Mouse (Mus musculus): ENCODE measurements around the gene Cetn4.

Gene Cetn4

DNA sequence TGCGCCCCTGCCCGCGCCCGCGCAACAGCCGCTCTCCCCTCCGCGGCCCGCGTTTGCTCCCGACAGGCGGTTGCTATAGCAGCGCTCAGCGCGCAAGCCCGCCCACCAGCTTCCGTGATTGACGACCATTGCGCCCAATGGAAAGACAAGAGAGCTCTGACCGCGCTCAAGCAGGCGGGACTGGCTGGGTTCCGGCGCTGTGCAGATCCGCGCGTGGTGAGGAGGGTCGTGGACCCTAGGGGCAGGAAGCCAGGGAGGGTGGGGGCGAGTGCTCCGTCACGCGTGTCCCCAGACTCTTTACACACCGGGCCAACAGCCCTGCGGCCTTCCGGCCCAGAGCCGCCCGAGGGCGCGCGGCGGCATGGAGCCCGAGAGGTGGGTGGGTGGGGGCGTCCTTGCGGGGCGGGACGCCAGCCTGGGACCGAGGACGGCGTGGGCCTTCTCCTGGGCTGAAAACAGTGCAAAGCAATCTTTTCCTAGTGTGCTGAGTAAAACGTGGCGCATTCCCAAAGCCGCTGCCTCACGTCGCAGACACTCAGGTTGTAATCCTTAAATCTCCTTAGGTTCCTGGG is at the start of gene Cetn4, which contains the start of gene Bbs12:
Cetn4 (minus strand) TSS at position 339 of the 572 bp plus-strand sequence.
Bbs12 (plus strand) TSS at position 185 of the 572 bp plus-strand sequence.
- peak; percentile 97 for DNase-seq (ENCODE audit: low spot score)

DNA sequence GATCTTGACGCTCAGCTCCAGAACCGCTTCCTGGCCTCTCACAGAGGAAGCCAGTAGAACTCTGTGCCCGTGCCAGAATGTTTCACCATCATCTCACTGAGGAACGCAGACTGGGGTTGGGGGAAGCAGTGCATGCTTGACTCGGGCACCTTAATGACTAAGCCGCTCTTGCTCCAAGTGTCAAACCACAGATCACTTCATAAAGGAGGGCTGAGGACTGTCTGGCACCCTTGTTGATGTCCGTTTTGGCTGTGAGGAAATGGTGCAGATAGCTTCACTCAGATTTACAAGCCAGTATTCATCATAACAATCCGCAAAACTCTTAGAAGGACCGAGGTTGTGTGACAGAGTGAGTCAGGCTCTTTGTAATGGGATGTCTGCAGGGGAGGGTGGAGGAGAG is 48.2 kb upstream of the Cetn4 start:
- DNase-seq (ENCODE audit: low spot score) = no peak

DNA sequence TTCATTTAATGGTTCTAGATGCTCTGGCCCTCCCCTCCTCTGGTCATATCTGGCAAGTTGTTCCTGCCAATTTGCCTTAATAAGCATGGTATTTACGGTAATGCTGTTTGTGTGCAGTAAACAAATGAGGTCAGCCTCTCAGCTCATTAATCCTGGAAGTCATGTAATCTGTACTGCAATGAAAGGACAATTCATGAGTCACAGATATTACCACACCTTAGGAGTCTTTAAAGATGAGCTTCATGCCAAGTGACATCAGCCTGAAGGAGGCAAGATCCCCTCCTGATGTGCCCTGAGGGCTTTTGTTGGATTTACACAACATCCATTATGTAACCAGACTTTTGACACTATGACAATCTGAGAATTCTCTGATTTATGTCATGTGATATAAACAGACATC is 42.2 kb upstream of the Cetn4 start:
- DNase-seq (ENCODE audit: low spot score) = no peak

DNA sequence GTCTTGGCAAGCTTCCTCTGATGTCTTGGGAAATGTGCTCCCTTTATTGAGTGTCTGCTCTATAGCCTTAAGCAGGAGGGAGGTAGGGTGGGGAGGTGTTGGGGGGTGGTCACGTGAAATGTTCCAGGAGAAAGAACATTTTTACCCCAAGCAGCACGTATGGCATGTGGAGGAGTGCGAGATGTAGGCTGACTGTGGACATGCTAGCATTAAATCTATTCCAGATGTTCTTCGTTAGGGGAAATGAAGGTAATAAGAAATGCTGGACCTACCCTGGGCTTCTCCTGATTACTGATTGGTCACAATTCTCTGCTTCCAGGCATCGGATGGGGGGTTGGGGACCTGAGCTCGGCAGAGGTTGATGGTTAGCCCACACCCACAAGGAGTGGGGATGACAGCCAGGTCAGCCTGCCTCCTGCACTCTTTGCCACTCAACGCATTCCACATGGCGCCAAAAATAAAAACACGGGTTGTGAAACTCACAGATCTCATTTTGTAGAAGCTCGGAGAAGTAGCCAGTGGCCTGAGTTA is 41.5 kb upstream of the Cetn4 start:
- DNase-seq (ENCODE audit: low spot score) = no peak

DNA sequence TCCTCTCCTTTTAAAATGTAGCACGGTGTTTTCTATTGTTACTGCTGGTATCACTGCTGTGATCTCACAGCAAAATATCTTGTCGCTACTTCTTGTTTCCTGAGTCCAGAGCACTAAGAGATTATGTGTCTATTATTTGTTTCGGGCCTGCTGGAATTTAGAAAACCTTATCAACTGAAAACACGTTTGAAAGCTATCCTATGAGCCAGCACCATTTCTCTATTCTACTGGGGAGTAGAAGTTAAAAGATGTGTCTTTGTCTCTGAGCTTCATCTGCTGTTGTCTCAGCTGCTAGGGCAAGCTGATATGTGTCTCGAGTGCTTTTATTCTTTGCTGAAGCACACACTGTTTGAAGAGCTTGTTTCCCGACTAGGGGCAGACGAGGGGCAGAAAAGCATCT is 37.9 kb upstream of the Cetn4 start:
- no peak for DNase-seq (ENCODE audit: low spot score)

DNA sequence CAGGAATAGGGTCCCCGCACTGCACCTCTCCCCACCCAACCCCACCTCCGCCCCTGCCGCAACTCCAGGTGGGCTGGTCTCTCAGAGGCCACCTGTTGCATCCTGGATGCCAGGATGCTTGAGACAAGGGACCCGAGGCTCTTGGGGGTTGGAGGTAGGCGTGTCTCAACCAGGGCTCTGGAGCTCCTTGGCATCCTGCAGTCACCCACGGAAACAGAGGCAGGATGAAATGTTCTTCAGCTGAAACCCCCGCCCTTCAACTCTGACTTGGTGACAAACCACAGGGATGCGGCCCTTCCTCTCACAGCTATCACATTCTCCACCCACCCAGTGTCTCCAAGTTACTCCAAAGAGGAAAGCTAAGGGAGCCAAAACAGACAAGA is 36.6 kb upstream of the Cetn4 start:
- no peak for DNase-seq (ENCODE audit: low spot score)

DNA sequence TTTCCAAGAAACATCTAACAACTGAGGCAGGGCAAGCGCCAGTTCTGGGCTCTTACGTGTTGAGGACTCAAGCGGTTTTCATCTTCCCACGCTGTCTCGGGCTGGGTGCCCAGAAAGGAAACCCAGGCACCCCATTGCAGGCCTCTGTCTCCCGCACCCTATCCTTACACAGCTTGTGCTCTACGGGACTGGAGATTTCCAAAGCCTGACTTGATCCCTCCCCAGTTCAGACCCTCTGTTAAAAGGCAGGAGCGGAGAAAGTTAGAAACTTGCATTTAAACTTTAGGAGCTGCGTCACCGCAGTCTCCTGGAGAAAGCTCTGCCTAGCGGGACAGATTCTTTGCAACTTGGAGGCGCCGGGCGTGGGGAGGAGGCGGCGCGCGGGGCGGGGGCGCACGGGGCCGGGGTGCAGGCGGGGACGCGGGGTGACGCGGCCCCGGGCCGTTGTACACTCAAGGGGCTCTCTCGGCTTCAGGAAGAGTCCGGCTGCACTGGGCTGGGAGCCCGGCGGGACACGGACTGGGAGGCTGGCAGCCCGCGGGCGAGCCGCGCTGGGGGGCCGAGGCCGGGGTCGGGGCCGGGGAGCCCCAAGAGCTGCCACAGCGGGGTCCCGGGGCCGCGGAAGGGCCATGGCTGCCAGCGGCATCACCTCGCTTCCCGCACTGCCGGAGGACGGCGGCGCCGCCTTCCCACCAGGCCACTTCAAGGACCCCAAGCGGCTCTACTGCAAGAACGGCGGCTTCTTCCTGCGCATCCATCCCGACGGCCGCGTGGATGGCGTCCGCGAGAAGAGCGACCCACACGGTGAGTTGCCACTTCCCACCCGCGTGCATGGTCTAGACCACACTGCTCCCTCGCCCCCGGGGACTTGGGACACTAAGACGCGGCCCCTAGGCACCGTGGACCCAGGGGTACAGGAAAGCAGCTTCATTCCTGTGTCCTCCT is 36.0 kb upstream of the Cetn4 start, which contains the start of gene Fgf2:
Fgf2 (plus strand) TSS at position 126 of the 945 bp plus-strand sequence.
- DNase-seq (ENCODE audit: low spot score) = peak; percentile 39

DNA sequence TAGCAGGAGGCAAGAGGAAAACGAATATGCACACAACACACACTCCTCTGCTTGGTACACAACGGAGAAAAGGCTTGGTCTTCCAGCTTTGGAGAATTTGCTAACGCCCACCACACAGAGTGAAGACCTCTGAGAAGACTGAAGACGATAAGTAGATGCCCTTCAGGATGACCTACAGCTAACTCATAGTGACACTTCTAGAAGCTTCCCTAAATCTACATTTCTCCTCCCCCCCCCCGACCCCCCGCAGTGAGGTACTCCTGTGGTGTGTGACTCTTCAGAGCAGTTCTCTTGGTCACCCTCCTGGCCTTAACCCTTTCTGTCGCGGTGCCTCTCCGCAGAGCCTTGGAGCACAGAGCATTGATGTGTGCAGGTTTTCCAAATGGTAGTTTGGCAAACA is 35.2 kb upstream of the Cetn4 start:
- no peak for DNase-seq (ENCODE audit: low spot score)

DNA sequence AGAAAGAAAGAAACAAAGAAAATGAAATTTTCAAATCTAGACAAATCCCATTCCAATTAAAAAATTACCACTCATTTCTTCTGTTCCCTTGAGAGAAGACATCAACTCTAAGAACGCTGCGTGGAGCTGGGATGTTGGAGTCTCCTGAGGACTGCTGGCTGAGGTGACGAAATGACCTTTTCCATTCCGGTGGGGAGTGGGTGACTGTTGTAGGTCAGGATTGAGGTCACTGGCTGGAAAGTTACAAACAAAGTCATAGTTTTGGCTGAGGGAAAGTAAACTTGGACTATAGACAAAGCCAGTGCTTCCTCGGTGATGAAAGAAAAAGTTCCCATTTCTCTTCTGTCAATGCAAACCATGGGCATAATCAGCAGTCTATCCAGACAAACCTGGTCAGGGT is 30.3 kb upstream of the Cetn4 start:
- DNase-seq (ENCODE audit: low spot score) = no peak

DNA sequence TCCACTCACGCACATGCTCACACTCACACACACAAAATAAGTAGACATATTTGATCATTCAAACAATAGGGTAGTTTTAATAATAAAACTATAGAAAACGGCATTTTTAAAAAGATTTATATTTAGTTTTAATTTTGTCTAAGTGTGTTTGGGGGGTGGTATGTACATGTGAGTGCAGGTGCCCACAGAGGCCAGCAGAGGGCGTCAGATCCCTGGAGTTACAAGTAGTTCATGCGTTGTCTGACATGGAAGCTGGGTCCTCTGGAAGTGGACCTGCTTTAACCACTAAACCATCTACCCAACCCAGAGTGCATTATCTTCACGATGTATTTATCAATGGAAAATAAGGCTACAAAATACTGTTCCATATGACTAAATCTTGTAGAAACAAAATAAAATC is 28.6 kb upstream of the Cetn4 start:
- DNase-seq (ENCODE audit: low spot score) = no peak

DNA sequence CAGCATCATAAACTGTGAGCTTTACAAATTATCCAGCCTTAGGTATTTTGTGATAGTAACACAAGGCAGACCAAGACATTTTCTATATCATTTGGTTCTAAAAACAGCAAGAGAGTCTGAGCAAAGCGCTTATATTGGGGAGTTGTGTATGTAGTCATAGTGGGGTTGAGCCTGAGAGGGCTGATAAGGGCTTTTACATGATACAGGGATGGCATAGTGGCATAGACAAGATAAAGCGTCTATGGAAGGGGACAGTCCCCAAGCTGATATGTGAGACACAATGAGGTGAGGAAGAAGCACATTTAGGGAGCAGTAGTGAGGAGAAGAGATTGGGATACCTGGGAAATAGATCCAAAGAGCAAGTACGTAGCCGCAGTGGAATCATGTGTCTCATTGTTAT is 21.5 kb upstream of the Cetn4 start:
- no peak for DNase-seq (ENCODE audit: low spot score)

DNA sequence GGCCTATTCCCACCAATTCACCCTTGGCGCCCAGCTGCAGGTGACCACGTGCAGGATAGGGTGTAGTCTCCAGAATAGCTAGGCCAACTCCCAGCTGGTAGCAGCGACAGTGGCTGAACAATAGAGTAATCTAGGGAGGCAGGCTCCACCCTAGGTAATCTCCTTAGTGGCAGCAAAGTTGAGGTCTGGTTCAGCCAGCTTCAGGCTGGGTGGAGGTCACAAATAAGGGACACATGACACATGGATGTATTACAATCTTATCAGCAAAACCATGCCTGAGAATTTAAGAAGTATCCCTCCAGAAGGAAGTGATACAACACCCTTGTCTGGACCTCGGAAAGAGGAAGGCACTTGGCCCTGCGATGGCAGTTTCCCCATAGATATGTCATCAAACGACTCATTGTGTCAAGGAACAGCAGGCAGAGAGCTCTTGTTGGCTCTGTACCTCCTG is 19.5 kb upstream of the Cetn4 start:
- DNase-seq (ENCODE audit: low spot score) = no peak

DNA sequence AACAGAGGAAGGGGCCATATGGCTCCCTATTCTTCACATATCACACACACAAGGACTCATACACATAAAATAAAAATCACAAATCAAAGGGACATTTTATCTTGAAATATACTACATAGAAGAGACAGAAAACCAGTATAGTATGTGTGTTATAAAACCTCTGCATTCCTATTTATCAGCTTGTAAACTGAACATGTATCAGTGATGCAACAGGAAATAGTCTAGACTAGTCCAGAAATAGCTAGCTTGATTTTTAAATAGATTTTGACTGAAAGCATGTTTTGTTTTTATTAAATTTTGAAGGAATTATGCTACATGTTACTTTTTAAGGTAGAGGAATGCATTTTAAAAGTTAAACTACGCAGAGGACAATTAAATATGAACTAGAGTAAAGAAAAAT is 17.5 kb upstream of the Cetn4 start:
- no peak for DNase-seq (ENCODE audit: low spot score)

DNA sequence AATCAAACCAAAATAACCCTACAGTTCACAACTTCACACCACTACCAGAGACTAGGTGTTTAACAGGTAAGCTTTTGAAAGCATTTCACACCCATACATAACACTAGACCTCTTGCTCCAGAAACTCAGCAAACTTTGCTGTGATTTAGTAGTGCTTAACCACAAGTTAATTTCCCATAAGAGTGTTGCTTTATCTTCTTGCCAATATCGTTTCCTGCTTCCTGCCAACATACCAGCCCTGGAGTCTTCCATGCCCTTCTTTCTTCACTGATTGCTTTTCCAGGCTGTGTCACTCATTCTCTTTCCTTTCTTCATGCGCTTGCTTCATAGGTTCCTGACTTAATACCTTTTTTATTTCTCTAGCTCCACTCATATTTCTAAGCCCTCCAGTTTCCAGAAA is 16.0 kb upstream of the Cetn4 start:
- no peak for DNase-seq (ENCODE audit: low spot score)

DNA sequence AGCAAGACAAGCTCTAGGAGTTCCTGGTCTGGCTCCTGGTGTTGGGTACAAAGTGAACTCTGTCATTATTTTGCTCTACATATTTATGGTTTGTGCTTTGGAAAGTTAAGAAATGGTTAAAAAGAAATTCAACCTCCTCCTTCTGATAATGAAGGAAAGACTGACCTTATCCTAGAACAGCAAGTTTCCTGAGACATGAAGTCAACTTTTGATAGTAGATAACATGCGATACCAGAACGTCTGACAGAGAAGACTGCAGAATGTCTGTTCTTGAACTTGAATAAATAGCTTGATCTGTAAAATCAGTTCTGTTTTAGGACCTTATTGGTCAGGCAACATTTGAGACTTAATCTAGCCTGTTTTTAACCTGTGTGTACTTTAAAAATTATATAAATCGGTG is 14.1 kb upstream of the Cetn4 start:
- DNase-seq (ENCODE audit: low spot score) = no peak

DNA sequence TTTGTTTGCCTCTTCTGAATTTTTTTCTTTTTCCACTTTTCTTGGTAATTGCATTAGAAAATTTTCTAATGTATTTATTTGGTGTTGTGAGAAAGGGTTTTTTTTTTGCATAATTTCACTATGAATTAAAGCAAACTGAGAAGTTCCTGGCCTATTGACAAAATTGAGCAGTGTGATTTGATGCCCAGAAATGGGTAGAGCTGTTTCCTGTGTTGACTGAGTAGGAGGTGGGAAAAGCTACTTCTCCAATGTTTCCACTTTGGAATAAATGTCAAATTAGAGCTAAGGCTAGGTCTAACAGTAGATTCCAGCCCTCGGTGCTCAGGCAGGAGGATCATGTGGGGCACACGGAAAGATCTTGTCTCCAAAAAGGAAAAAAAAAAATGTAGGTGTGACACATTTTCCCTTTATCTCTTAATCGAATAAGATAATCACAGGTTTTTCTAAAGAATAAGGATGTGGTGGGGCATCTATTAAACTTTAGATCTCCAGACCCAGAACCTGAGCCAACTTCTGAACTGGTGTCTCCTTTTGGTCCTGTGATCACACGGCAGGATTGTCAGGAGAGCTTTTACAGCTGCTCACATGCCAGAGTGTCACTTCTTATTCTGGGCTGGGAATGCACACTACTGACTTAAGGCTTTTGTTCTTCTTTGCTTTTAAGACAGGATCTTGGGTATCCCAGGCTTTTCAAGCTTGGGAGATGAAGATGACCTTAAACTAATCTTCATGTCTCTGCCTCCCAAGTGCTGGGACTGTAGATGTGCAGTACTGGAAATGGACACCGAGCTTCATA is 13.0 kb upstream of the Cetn4 start:
- no peak for DNase-seq (ENCODE audit: low spot score)

DNA sequence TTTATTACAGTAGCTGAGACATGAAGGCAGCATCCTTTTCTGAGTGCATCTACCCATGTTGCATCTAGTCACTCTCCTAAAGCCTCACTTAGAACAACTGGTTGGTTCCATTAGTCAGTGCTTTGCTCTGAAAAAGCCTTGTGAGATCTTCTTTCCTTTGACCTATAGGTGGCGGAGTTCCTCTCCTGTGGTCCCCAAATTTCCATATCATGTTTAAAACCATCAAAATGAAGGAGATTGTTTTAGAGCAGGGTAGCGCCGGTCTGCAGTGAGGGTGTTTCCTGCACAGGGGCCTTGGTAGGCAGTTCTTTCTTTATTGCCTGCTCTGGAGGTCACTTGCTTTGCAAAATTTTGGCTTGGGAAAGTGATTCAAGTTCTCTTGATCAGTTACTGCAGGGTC is 11.8 kb upstream of the Cetn4 start:
- DNase-seq (ENCODE audit: low spot score) = no peak

DNA sequence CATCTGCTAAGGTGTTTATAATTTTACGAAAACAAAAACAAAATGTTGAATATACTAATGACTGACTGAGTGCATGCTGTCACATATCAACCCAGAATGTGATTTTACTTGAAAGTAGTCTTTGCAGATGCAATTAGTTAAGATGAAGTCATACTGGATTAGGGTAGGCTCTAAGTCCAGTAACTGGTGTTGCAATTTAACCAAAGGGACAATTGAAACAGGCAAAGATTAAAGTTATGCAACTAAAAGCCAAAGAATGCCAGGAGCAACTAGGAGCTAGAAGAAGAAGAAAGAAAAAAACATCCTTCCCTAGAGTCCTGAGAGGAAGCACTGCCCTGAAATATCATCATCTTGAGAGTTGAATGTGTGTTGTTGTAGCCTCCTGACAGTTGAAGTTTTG is 3.7 kb upstream of the Cetn4 start:
- no peak for DNase-seq (ENCODE audit: low spot score)

DNA sequence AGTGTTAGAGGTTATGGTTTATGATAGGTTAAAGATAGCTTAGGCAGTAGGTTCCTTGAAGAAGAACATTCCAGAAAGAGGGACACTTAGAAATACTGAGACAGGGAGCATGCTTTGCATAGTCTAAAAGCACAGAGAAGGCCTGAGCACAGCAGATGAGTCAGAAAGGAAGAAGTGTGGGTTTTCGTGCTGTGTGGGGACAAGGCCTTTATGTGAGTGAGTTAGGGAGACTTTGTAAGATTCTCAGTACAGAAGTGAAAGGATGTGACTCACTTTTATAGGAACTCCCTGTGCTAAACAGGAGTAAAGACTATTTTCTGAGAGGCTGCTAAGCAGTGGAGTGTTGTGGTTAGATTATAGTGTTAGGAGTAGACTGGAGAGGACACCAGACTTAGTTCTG is 863 bp upstream of the Cetn4 start:
- DNase-seq (ENCODE audit: low spot score) = peak; percentile 9

DNA sequence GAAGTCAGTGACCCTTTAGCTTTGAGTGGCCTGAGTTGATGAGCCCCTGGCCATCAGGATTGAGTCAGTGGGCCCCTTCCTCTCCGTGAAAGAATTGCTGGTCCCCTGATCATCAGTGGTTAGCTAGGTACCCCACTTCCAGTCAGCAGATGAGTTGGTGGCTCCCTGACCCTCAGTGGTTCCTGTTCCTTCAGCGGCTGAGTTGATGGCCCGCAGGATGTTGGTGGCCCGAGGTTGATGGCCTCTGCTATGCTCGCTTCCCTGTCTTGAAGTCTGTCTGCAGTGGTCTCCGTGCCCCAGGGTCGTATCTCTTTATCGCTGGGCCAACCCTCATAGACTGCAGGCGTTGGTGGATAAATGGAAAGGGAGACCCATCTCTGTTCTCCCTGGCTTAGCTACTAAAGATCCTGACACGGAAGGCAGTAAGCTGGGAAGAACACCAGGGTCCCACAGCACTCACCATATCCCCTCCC is 575 bp downstream of the Cetn4 start:
- DNase-seq (ENCODE audit: low spot score) = no peak

DNA sequence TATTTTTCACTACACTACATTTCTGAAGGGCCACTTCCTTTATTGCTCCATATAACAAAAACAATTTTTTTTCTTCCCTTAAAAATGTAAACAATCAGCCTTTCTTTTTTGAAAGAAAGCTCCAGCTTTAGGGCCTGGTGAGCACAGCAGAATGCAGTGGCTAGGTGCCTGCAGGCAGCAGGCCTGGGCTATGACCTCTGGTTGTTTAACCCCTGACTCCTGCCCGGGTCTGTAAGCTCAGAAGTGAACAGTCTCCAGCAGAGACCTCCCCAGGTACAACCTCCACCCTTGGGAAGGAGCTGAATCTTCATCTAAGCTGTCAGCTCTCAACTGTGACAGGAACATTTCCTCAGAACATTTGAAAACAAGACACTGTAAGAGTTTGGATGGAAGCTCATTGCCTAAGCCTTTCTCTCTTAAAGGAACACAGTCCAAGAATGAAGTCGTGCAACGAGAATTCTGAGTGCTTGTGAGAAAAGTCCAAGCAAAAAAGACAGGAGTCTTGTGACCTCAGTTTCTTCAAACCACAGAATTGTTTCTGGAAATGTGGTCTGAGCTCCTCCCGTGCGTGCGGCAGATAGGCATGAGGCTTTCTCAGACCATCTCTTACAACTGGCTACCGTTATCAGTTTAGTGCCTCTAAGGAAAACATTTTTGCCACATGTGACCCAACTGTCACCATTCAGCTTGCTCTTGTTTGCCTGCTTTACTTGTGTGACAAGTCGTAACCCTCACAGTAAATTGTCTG is 8.9 kb downstream of the Cetn4 start:
- DNase-seq (ENCODE audit: low spot score) = no peak

DNA sequence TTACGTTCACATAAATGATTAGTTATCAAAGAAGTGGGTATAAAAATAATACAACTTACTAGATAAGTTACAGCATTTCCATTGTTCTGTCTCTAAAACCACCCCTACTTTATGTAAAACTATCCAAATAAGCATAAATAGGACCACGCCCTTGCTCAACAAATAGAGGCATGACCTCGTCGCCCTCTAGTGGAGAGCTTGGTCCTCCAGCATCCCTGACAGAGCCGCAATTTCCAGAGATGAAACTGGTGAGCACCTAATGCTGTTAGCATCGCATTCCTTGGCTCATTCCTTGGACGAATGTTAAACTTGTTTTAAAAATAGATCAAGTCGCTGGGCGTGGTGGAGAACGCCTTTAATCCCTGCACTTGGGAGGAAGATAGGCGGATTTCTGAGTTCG is 9.8 kb downstream of the Cetn4 start:
- peak; percentile 26 for DNase-seq (ENCODE audit: low spot score)
